Mouse (Mus musculus) limb, embryonic 15.5 days (tissue): ENCODE measurements at regions not wholly inside any gene's neighbourhood (a gene's known extent, or its start where the extent isn't known, plus 50 kb on each side); places are given as distances from the start of the nearest gene placed in this dataset.
A peak's percentile ranks its signal among the peaks of the same experiment; 100 is the strongest.
"Not testable (repeated sequence)": the region's sequence is repeated elsewhere in the genome, so short reads cannot be mapped to it uniquely, and the experiment has no call there.

Experiments
- ATAC-seq: fragments of 200-750 bp; cut with Nextera tagmentation; 2 replicates; pipeline ENCODE4 v1.8.0; 2017; ENCODE audit warnings: low read depth, moderate TSS enrichment; ENCODE audit not compliant: insufficient number of reproducible peaks, low FRiP score, low TSS enrichment
- H3K27ac ChIP-seq: fragments of 300-500 bp; sonication (generic); 2 replicates; pipeline ENCODE4 v1.5.1; 2015; ENCODE audit warnings: moderate library complexity, mild to moderate bottlenecking, inconsistent platforms
- H3K27me3 ChIP-seq: fragments of 300-500 bp; sonication (generic); 2 replicates; pipeline ENCODE4 v1.6.1; 2015; ENCODE audit warnings: inconsistent platforms
- H3K36me3 ChIP-seq: fragments of 300-500 bp; sonication (generic); 2 replicates; pipeline ENCODE4 v1.6.1; 2015; ENCODE audit warnings: inconsistent platforms
- H3K4me1 ChIP-seq: fragments of 300-500 bp; sonication (generic); 2 replicates; pipeline ENCODE4 v1.6.1; 2015; ENCODE audit warnings: inconsistent platforms
- H3K4me2 ChIP-seq: fragments of 300-500 bp; sonication (generic); 2 replicates; pipeline ENCODE4 v1.6.1; 2015; ENCODE audit warnings: mild to moderate bottlenecking, inconsistent platforms
- H3K4me3 ChIP-seq: fragments of 300-500 bp; sonication (generic); 2 replicates; pipeline ENCODE4 v1.5.1; 2015; ENCODE audit warnings: mild to moderate bottlenecking, inconsistent platforms
- H3K9ac ChIP-seq: fragments of 300-500 bp; sonication (generic); 2 replicates; pipeline ENCODE4 v1.6.1; 2015; ENCODE audit warnings: inconsistent platforms
- H3K9me3 ChIP-seq: fragments of 300-500 bp; sonication (generic); 2 replicates; pipeline ENCODE4 v1.6.1; 2016; ENCODE audit warnings: inconsistent platforms
- WGBS: fragments of 180-500 bp; shearing (Covaris S2); methylation state at CpG from one replicate; pipeline ENCODE4 v1.1.7; 2015; 5-methylcytosine and 5-hydroxymethylcytosine counted together

DNA sequence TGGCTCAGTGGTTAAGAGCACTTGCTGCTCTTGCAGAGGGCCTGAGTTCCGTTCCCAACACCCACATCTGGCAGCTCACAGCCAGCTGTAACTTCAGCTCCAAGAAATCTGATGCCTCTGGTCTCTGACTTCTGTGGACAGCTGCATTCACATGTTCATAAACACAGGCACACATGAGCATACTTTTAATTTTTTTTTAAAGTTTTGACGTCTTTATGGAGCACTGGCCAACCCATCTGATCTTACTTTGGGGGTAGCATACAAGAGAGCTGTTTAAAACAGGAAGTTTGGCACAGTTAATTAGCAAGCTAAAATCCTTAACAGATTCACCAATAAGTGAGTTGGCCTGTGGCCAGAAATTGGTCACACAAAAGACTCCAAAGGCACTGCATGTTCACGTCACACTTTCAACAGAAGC is 81.2 kb upstream of the Atl2 start:
- ATAC-seq = 0 out of 2 replicates have a peak, but pooled peaks have one; percentile 38
- H3K4me1 ChIP-seq = peaks cover 54% of the 10 kb centered on the region
- no peak overlapping the region for H3K9ac ChIP-seq
- no peaks in the 10 kb centered on the region for H3K27me3 ChIP-seq
- H3K9me3 ChIP-seq = no peaks in the 10 kb centered on the region
- no peak overlapping the region for H3K4me2 ChIP-seq
- H3K36me3 ChIP-seq = no peaks in the 10 kb centered on the region
- no peak overlapping the region for H3K4me3 ChIP-seq
- no peak overlapping the region for H3K27ac ChIP-seq
- WGBS = 20% methylated on average over 3 of the region's 3 CpGs

DNA sequence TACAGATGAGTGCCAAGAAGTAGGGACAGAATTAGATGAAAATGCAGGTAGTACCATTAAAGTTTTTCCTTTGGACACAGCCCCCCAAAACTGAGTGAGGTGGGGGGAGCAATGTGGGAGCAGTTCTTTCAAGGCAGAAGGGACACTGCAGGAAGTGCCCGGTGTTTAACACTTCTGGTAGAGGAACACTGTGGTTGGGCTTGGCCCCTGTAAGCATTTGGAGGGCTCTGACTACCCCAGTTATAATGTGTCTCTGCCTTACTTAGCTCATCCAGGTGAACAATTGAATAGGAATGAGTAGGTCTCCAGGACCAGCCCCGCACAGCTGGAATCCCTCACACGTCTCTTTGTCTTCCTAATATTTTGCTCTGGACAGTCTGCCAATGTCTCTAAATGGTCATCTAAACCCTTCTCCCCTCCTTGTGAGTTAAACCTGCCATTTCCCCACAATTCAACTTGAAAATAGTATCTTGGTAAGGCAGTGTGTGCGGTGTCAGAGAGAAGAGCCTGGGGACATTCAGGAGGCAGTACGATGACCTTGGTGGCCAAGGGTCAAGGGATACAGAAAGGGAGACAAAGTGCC is 80.7 kb upstream of the Atl2 start:
- 76% methylated on average over 5 of the region's 5 CpGs for WGBS
- no peak overlapping the region for H3K4me2 ChIP-seq
- H3K9me3 ChIP-seq = no peaks in the 10 kb centered on the region
- no peaks in the 10 kb centered on the region for H3K36me3 ChIP-seq
- H3K4me1 ChIP-seq = peaks cover 48% of the 10 kb centered on the region
- no peak overlapping the region for H3K4me3 ChIP-seq
- H3K9ac ChIP-seq = no peak overlapping the region
- H3K27me3 ChIP-seq = no peaks in the 10 kb centered on the region
- no peak for ATAC-seq
- H3K27ac ChIP-seq = no peak overlapping the region

DNA sequence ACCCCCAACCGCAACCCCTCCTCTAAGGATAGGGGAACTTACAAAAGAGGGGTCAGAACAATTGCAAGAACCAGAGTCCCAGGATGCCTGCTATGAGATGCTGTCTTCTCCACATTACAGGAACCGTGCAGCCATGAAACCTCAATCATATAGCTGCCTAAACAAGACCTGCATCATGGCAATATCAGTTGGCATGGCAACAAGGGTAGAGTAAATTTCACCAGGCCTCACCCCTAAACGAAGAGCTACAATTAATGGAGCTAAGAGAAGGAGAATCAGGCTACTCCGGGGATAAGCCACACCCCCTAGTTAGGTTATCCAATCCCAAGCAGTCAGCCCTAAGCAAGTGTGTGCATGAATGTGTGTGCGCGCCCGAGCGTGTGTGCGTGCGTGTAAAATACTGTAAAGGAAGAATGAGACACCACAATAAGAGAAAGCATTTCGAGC is 80.1 kb upstream of the Atl2 start:
- Histone ChIP-seq H3K27me3 (no peaks in the 10 kb centered on the region), H3K36me3 (no peaks in the 10 kb centered on the region), H3K4me3 (peak overlapping the region; percentile 16), H3K9me3 (no peaks in the 10 kb centered on the region), H3K4me2 (peak overlapping the region; percentile 24), H3K9ac (no peak overlapping the region), H3K4me1 (peaks cover 44% of the 10 kb centered on the region), H3K27ac (no peak overlapping the region)
- 0 out of 2 replicates have a peak, but pooled peaks have one; percentile 41 for ATAC-seq
- 30% methylated on average over 11 of the region's 11 CpGs for WGBS

DNA sequence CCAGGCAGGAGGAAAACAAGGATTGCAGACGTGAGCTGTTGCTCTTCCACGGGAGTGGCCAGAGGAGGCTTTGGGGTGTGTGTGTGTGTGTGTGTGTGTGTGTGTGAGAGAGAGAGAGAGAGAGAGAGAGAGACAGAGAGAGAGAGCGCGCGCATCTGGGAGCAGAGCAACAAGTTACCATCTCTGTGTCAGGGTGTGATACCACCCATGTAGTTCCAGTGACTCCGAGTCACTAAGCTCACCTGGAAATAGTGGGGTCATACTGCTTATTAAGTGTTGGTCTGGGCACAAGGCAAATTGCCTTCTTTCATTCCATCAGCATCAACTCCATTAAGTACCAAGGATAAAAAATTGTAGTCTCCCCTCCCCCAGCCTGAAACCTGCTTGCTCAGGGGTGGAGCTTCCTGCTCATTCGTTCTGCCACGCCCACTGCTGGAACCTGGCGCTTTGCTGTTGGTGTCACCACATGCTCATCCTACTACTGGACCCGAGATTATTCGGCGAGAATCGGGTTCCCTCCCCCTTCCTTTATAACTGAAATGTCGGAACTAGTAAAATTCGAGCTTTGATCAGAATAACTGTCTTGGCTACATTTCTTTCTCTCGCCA is 79.3 kb upstream of the Atl2 start:
- H3K4me3 ChIP-seq, H3K27me3 ChIP-seq, H3K9ac ChIP-seq, H3K27ac ChIP-seq, H3K9me3 ChIP-seq, ATAC-seq, H3K36me3 ChIP-seq: not testable (repeated sequence)
- 17% methylated on average over 16 of the region's 16 CpGs for WGBS
- Histone ChIP-seq H3K4me2 (peak overlapping the region; percentile 24), H3K4me1 (peaks cover 37% of the 10 kb centered on the region)

DNA sequence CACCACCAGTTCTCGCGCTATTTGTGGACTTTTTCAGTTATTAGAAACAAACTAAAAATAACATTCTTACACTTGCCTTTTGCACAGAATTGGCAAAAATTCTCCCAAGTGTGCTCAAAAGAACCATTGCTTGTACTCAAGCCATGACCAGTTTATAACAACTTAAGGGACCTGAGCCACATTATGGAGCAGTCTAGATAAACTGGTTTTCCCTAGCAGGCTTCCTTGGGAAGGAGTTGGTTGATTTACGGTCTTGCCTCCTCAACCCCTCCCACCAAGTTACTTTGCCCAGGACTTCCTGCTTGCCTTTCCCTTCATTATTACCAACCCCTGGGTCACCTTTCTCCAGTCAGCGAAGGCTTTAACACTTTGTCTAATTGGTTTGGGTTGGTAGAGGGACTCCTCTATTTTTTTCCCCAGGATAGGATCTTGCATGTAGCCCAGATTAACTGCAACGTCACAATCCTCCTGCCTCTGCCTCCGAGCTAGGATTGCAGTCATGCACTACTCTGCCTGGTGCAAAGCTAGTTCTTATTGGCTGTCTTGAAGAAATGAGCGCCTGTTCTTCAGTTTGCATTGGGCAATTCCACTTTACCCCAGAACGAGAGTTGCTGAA is 75.9 kb upstream of the Atl2 start:
- H3K4me2 ChIP-seq = no peak overlapping the region
- H3K9ac ChIP-seq = no peak overlapping the region
- ATAC-seq = no peak
- no peaks in the 10 kb centered on the region for H3K9me3 ChIP-seq
- H3K4me3 ChIP-seq = no peak overlapping the region
- peaks cover 35% of the 10 kb centered on the region for H3K4me1 ChIP-seq
- no peak overlapping the region for H3K27ac ChIP-seq
- WGBS = 56% methylated on average over 8 of the region's 8 CpGs
- no peaks in the 10 kb centered on the region for H3K27me3 ChIP-seq
- no peaks in the 10 kb centered on the region for H3K36me3 ChIP-seq

DNA sequence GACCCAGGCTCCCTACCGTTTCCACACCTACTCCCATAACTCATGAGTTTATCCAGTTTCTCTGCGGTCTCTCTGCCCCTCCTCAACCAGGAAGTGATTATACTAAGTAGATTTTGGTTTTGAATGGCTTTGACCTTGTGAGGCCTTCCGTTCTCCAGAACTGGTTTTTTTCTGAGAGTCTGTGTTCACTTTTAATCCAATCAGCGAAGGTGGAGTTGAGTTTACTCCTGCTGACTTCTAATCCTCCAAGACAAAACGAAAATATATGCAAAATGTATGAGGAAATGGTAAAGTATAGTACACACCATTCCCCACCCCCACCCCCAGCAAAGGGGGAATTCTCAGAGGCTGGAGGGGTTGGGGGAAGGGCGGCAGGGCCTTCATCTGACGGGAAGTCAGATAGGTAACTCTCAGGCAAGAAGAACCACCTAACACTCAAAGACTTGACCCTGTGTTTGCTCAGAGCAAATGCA is 73.6 kb upstream of the Atl2 start:
- 32% methylated on average over 7 of the region's 7 CpGs for WGBS
- no peak overlapping the region for H3K27ac ChIP-seq

DNA sequence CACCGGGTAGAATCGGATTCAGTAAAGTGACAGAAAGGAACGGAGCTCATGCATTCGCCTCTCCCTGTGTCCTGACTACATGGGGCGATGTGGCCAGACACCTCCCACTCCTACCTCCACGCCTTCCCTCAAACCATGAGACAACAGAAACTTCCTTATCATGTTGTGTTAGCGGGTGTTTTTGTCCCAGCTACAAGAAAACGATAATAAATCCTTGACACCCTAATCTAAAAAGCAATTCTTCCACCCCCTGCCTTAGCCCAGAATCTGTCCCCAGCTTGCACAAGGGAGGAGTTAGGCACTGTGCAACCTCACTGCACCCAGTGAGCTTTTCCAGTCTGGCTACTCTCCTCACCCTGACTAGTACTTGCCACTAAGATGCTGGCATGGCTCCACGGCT is 72.9 kb upstream of the Atl2 start:
- ATAC-seq = no peak
- H3K9me3 ChIP-seq = no peaks in the 10 kb centered on the region
- H3K4me3 ChIP-seq = no peak overlapping the region
- 83% methylated on average over 9 of the region's 9 CpGs for WGBS
- no peak overlapping the region for H3K4me2 ChIP-seq
- no peaks in the 10 kb centered on the region; the same call in 1 of the 2 replicates for H3K27me3 ChIP-seq
- peaks cover 17% of the 10 kb centered on the region for H3K4me1 ChIP-seq
- no peak overlapping the region for H3K9ac ChIP-seq
- no peak overlapping the region for H3K27ac ChIP-seq
- no peaks in the 10 kb centered on the region for H3K36me3 ChIP-seq

More for the DNA sequence above, 73.6 kb upstream of the Atl2 start:
- Histone ChIP-seq H3K9ac (no peak overlapping the region), H3K9me3 (no peaks in the 10 kb centered on the region), H3K4me3 (no peak overlapping the region), H3K4me2 (no peak overlapping the region), H3K4me1 (peaks cover 21% of the 10 kb centered on the region), H3K27me3 (no peaks in the 10 kb centered on the region; the same call in 1 of the 2 replicates), H3K36me3 (no peaks in the 10 kb centered on the region)
- no peak for ATAC-seq

DNA sequence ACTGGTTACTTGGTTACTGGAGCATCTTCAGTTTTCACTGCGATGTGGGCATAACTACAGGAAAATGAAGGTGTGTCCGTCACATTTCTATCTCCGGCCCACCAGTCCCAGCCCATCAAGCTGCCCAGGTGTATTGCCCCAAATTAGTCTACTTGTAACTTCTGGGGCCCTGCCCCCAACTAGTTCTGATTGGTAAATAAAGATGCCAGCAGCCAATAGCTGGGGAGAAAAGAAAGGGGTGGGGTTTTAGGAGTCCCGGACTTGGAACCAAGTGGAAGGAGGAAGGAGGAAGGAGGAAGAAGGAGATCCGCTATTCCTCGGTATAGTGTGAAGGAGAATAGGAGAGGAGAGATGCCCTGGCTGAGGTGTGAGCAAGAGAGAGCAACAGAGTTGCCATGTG is 71.1 kb upstream of the Atl2 start:
- H3K27ac ChIP-seq = no peak overlapping the region
- no peak overlapping the region for H3K4me2 ChIP-seq
- no peaks in the 10 kb centered on the region for H3K9me3 ChIP-seq
- H3K4me1 ChIP-seq = peaks cover 11% of the 10 kb centered on the region
- no peak overlapping the region for H3K9ac ChIP-seq
- no peaks in the 10 kb centered on the region for H3K36me3 ChIP-seq
- WGBS = 46% methylated on average over 6 of the region's 6 CpGs
- H3K4me3 ChIP-seq = no peak overlapping the region
- ATAC-seq = no peak
- H3K27me3 ChIP-seq = no peaks in the 10 kb centered on the region; the same call in 1 of the 2 replicates

DNA sequence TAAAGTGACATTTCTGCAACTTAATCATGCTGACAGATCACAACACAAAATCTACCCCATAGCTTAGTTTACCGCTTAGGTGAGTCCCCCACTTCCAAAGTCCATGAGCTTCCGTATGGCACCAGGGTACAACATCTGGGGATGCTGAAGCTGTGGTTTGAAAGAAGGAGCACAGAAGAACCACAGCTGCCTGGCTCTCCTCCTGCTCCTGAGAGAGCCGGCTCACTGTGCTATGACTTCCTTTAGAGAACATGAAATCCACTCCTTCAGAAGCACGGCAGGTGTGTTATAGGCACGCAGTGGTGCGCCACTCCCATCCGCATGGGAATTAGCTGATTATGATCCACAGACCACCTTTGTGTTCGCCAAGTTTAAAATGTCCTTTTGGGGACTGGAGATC is 69.7 kb upstream of the Atl2 start:
- WGBS = 74% methylated on average over 8 of the region's 8 CpGs
- Histone ChIP-seq H3K27me3 (no peaks in the 10 kb centered on the region; the same call in 1 of the 2 replicates), H3K9me3 (no peaks in the 10 kb centered on the region), H3K4me1 (peaks cover 22% of the 10 kb centered on the region), H3K4me2 (no peak overlapping the region), H3K36me3 (no peaks in the 10 kb centered on the region), H3K27ac (no peak overlapping the region), H3K4me3 (no peak overlapping the region), H3K9ac (no peak overlapping the region)
- no peak for ATAC-seq

DNA sequence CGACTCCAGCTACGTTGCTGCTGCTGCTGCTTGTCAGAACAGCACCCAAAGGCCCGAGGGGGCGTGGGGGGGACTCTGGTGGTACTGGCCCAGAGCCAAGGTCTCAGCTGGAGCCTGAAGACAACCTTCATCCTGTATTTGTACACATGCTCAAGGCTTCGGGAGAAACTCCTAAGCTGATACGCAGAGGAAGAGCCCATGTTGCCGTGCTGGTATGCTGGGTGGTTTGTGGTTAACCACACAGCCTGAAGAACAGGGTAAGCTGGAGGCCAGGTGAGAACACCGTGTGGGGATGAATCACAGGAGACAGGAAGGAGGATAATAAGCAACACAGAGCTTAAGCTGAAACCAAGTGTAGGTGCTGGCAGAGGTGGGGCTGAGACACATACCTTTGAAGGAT is 68.9 kb upstream of the Atl2 start:
- Histone ChIP-seq H3K9me3 (no peaks in the 10 kb centered on the region), H3K36me3 (no peaks in the 10 kb centered on the region), H3K27ac (peak overlapping the region; percentile 61), H3K4me2 (no peak overlapping the region), H3K4me1 (peaks cover 24% of the 10 kb centered on the region), H3K27me3 (no peaks in the 10 kb centered on the region; the same call in 1 of the 2 replicates), H3K4me3 (no peak overlapping the region), H3K9ac (no peak overlapping the region)
- 58% methylated on average over 8 of the region's 8 CpGs for WGBS
- ATAC-seq = no peak

DNA sequence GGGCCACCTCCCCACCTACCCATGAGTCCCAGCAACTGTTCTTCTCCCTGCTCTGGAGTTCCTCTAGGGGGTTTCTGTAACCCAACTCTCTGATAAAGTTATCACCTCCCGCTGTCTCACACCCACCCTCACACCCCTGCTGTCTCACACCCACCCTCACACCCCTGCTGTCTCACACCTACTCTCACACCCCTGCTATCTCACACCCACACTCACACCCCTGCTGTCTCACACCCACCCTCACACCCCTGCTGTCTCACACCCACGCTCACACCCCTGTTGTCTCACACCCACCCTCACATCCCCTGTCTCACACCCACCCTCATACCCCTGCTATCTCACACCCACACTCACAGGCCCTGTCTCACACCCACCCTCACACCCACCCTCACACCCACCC is 67.4 kb upstream of the Atl2 start:
- H3K4me1 ChIP-seq = peaks cover 26% of the 10 kb centered on the region
- no peak overlapping the region for H3K27ac ChIP-seq
- WGBS = 69% methylated on average over 2 of the region's 2 CpGs
- H3K9me3 ChIP-seq = no peaks in the 10 kb centered on the region
- H3K4me3 ChIP-seq = no peak overlapping the region
- no peak overlapping the region for H3K9ac ChIP-seq
- H3K27me3 ChIP-seq = no peaks in the 10 kb centered on the region; the same call in 1 of the 2 replicates
- ATAC-seq = no peak
- H3K36me3 ChIP-seq = no peaks in the 10 kb centered on the region
- no peak overlapping the region for H3K4me2 ChIP-seq

DNA sequence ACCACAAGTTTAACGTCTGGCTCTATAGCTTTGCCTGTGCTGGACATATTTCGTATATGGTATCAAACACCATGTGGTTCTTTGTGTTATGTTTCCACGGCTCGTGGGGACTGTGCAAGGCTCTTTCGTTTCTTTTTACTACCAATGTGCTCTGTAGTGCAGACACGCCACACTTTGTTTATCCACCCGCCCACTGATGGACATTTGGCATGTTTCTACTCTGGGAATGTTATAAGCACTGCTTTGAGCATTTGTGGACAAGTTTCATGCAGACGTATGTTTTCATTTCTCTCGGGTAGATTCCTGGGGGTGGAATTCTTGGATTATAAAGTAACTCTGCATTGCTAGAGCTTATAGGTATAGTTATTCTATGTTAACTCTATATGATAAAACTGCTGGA is 65.5 kb upstream of the Atl2 start:
- Histone ChIP-seq H3K4me1 (peaks cover 26% of the 10 kb centered on the region), H3K36me3 (no peaks in the 10 kb centered on the region), H3K27ac (no peak overlapping the region), H3K4me2 (peak overlapping the region; percentile 2; the same call in 1 of the 2 replicates), H3K4me3 (no peak overlapping the region), H3K9ac (no peak overlapping the region), H3K27me3 (no peaks in the 10 kb centered on the region; the same call in 1 of the 2 replicates), H3K9me3 (no peaks in the 10 kb centered on the region)
- no peak for ATAC-seq
- WGBS = 25% methylated on average over 9 of the region's 9 CpGs
